ENCODE assay signal across 26 mouse cellular contexts in genomic region chr14:54967874-54968273, GRCm38 (mm10). TPM values are rescaled to one million over a fixed set of nuclear protein-coding genes. Genes with fewer than 3 reads are reported as not detected.
A peak's percentile ranks its signal among the peaks of the same experiment; 100 is the strongest.
DNase-seq lines count a peak whose midpoint lies in the region; ATAC-seq lines count a peak whose summit lies in the region.
"Had no signal": no experiment of that assay in that cellular context is flagged by ENCODE, and none has a peak within 500 bp of the region (broad histone marks: within the 10 kb centered on the region; RNA-seq: fewer than 3 reads in every experiment).

No protein-coding gene starts in this region.

- H3K4me3 ChIP-seq in heart, embryonic 11.5 days (ENCODE audit: low read depth, low read length): no peak overlapping the region
- no peak overlapping the region for H3K4me3 ChIP-seq in heart, embryonic 15.5 days
- no peak overlapping the region for H3K4me3 ChIP-seq in intestine, embryonic 15.5 days (replicated peaks)
- H3K4me3 ChIP-seq: embryonic facial prominence, embryonic 12.5 days; forebrain, embryonic 15.5 days had no signal

- peak; percentile 60 to 74 for DNase-seq in heart, adult 18-20 months
- DNase-seq in heart, postnatal 25 days (ENCODE audit: low spot score): no peak
- DNase-seq in heart, postnatal 4 days: peak; percentile 63
- DNase-seq in layer of hippocampus, postnatal 14 days (ENCODE audit: low spot score in 2 of 2): no peak
- DNase-seq: adrenal gland, postnatal 10 days; cerebellum, adult 11 months; cerebellum, adult 8-10 months; cerebellum, postnatal 25 days; gastrocnemius, postnatal 36 days; kidney, adult 2 months had no signal

- H3K36me3 ChIP-seq in heart, embryonic 11.5 days (ENCODE audit: control insufficient read depth, insufficient read depth, low read length): peaks cover under 1% of the 10 kb centered on the region; the same call in 1 of the 2 replicates
- peaks cover 22% of the 10 kb centered on the region for H3K36me3 ChIP-seq in heart, embryonic 15.5 days
- H3K36me3 ChIP-seq in intestine, embryonic 15.5 days: no peaks in the 10 kb centered on the region
- H3K36me3 ChIP-seq: embryonic facial prominence, embryonic 12.5 days; forebrain, embryonic 15.5 days had no signal

- ATAC-seq in heart, embryonic 11.5 days (replicated peaks; ENCODE audit: insufficient number of reproducible peaks, low FRiP score, low TSS enrichment): 0 out of 2 replicates have a peak, but pooled peaks have one; percentile 5
- ATAC-seq in heart, embryonic 15.5 days (replicated peaks; ENCODE audit: insufficient number of reproducible peaks, insufficient read depth, low FRiP score, low read depth): peak; percentile 7; the same call in 1 of the 2 replicates
- ATAC-seq in megakaryocyte-erythroid progenitor cell, adult 5-6 weeks (replicated peaks; ENCODE audit: low FRiP score, low TSS enrichment, poor library complexity, severe bottlenecking): no peak
- ATAC-seq in intestine, embryonic 15.5 days: no peak
- ATAC-seq: forebrain, embryonic 15.5 days; intestine, embryonic 16.5 days had no signal

- H3K4me2 ChIP-seq in heart, embryonic 11.5 days: peak overlapping the region; percentile 25
- peak overlapping the region; percentile 56 for H3K4me2 ChIP-seq in heart, embryonic 15.5 days
- H3K4me2 ChIP-seq in intestine, embryonic 15.5 days (replicated peaks): no peak overlapping the region
- H3K4me2 ChIP-seq: embryonic facial prominence, embryonic 12.5 days; forebrain, embryonic 15.5 days; hindbrain, embryonic 14.5 days had no signal

- peak overlapping the region; percentile 95 for H3K27ac ChIP-seq in heart, embryonic 11.5 days (ENCODE audit: low read depth, low read length)
- H3K27ac ChIP-seq in heart, embryonic 15.5 days: peak overlapping the region; percentile 90
- no peak overlapping the region for H3K27ac ChIP-seq in intestine, embryonic 15.5 days
- H3K27ac ChIP-seq: embryonic facial prominence, embryonic 12.5 days; forebrain, embryonic 15.5 days; hindbrain, embryonic 14.5 days had no signal

- peak overlapping the region; percentile 50; the same call in 1 of the 2 replicates for H3K9ac ChIP-seq in heart, embryonic 11.5 days (ENCODE audit: low read depth, low read length)
- peak overlapping the region; percentile 32 for H3K9ac ChIP-seq in heart, embryonic 15.5 days
- no peak overlapping the region for H3K9ac ChIP-seq in intestine, embryonic 15.5 days
- H3K9ac ChIP-seq: embryonic facial prominence, embryonic 12.5 days; forebrain, embryonic 15.5 days; hindbrain, embryonic 14.5 days had no signal

- H3K4me1 ChIP-seq in heart, embryonic 11.5 days (ENCODE audit: control insufficient read depth, insufficient read depth, low read length): peaks cover 23% of the 10 kb centered on the region
- peaks cover 40% of the 10 kb centered on the region for H3K4me1 ChIP-seq in heart, embryonic 15.5 days (replicated peaks)
- H3K4me1 ChIP-seq in intestine, embryonic 15.5 days (replicated peaks): no peaks in the 10 kb centered on the region
- H3K4me1 ChIP-seq: embryonic facial prominence, embryonic 12.5 days; forebrain, embryonic 15.5 days had no signal

- WGBS in heart, embryonic 11.5 days (ENCODE audit: insufficient replicate concordance): 48% methylated on average over 3 of the region's 3 CpGs
- 42% methylated on average over 3 of the region's 3 CpGs for WGBS in heart, embryonic 15.5 days
- WGBS in intestine, embryonic 15.5 days: 91% methylated on average over 3 of the region's 3 CpGs

- H3K27me3 ChIP-seq in heart, embryonic 11.5 days (ENCODE audit: control insufficient read depth, insufficient read depth, low read length): no peaks in the 10 kb centered on the region; the same call in 1 of the 2 replicates
- no peaks in the 10 kb centered on the region for H3K27me3 ChIP-seq in heart, embryonic 15.5 days
- no peaks in the 10 kb centered on the region for H3K27me3 ChIP-seq in intestine, embryonic 15.5 days (replicated peaks)
- H3K27me3 ChIP-seq: embryonic facial prominence, embryonic 12.5 days; forebrain, embryonic 15.5 days had no signal

- H3K9me3 ChIP-seq in heart, embryonic 11.5 days (replicated peaks; ENCODE audit: control insufficient read depth, low read length): no peaks in the 10 kb centered on the region
- H3K9me3 ChIP-seq in heart, embryonic 15.5 days (replicated peaks): no peaks in the 10 kb centered on the region
- H3K9me3 ChIP-seq in intestine, embryonic 15.5 days: no peaks in the 10 kb centered on the region
- H3K9me3 ChIP-seq: embryonic facial prominence, embryonic 12.5 days; forebrain, embryonic 15.5 days had no signal

- intact Hi-C loops in heart, postnatal 25 days (cut with DNase I): no loop called here

RNA-seq across cellular contexts. Expression of gene Myh6, which starts 1.1 kb away (rescaled TPM):
- total RNA-seq in heart, adult 18-20 months (2021): over 10,000 TPM; 21,244 to 21,975 TPM
- over 10,000 TPM; 23,221 to 24,394 TPM for total RNA-seq in heart, postnatal 25 days (2021)
- polyA plus RNA-seq in heart, embryonic 11.5 days (2014; fragmentation: Nextera tagmentation; extraction: Ambion mirVana): 2,306 and 2,903 TPM in 2 replicates
- 2,004 and 2,041 TPM in 2 replicates for polyA plus RNA-seq in heart, embryonic 15.5 days (2015; fragmentation: Nextera tagmentation; extraction: Ambion mirVana)
- over 10,000 TPM; 15,879 to 17,172 TPM for total RNA-seq in heart, postnatal 4 days (2021)
- total RNA-seq in layer of hippocampus, postnatal 14 days (2021): 1 to 10 TPM; 2.0 to 2.8 TPM
- not detected in 2 replicates for total RNA-seq in megakaryocyte-erythroid progenitor cell, adult 5-6 weeks (2014; fragmentation: Nextera tagmentation)
- not detected in 2 replicates for total RNA-seq in megakaryocyte-erythroid progenitor cell, adult 5-6 weeks (2017)
- polyA plus RNA-seq in intestine, embryonic 15.5 days (2015; fragmentation: Nextera tagmentation; extraction: Ambion mirVana): 0.27 and 0.44 TPM in 2 replicates
- total RNA-seq: hematopoietic stem cell, adult 5-6 weeks; MEL had no signal
- polyA plus RNA-seq: forebrain, embryonic 11.5 days had no signal

RNA-seq across cellular contexts. Expression of gene Gm17428, which starts 8.9 kb away (rescaled TPM):
- total RNA-seq in heart, adult 18-20 months (2021): not detected
- total RNA-seq in heart, postnatal 25 days (2021): not detected
- polyA plus RNA-seq in heart, embryonic 11.5 days (2014; fragmentation: Nextera tagmentation; extraction: Ambion mirVana): not detected in 2 replicates
- not detected in 2 replicates for polyA plus RNA-seq in heart, embryonic 15.5 days (2015; fragmentation: Nextera tagmentation; extraction: Ambion mirVana)
- total RNA-seq in heart, postnatal 4 days (2021): not detected
- total RNA-seq in layer of hippocampus, postnatal 14 days (2021): not detected
- total RNA-seq in megakaryocyte-erythroid progenitor cell, adult 5-6 weeks (2014; fragmentation: Nextera tagmentation): not detected in 2 replicates
- not detected in 2 replicates for total RNA-seq in megakaryocyte-erythroid progenitor cell, adult 5-6 weeks (2017)
- polyA plus RNA-seq in intestine, embryonic 15.5 days (2015; fragmentation: Nextera tagmentation; extraction: Ambion mirVana): not detected in 2 replicates
- total RNA-seq: adrenal gland, postnatal 10 days; adrenal gland, postnatal 4 days; gastrocnemius, adult 8-10 months; gastrocnemius, postnatal 36 days; hematopoietic stem cell, adult 5-6 weeks; MEL had no signal
- polyA plus RNA-seq: brain, embryonic 14.5 days; C2C12; cortical plate, adult 2 months; embryonic facial prominence, embryonic 12.5 days; forebrain, embryonic 11.5 days; forebrain, embryonic 15.5 days; hindbrain, embryonic 14.5 days; intestine, embryonic 16.5 days; kidney, adult 2 months had no signal

RNA-seq across cellular contexts. Expression of gene Myh7, which starts 26.6 kb away (rescaled TPM):
- 1,000 to 10,000 TPM; 1,849 to 2,242 TPM for total RNA-seq in heart, adult 18-20 months (2021)
- total RNA-seq in heart, postnatal 25 days (2021): 1,000 to 10,000 TPM; 2,164 to 2,361 TPM
- 3,446 and 4,122 TPM in 2 replicates for polyA plus RNA-seq in heart, embryonic 11.5 days (2014; fragmentation: Nextera tagmentation; extraction: Ambion mirVana)
- 4,763 and 4,914 TPM in 2 replicates for polyA plus RNA-seq in heart, embryonic 15.5 days (2015; fragmentation: Nextera tagmentation; extraction: Ambion mirVana)
- total RNA-seq in heart, postnatal 4 days (2021): 1,000 to 10,000 TPM; 1,764 to 1,922 TPM
- total RNA-seq in layer of hippocampus, postnatal 14 days (2021): 1 to 10 TPM; 4.0 to 5.4 TPM
- not detected in 2 replicates for total RNA-seq in megakaryocyte-erythroid progenitor cell, adult 5-6 weeks (2014; fragmentation: Nextera tagmentation)
- total RNA-seq in megakaryocyte-erythroid progenitor cell, adult 5-6 weeks (2017): not detected in 2 replicates
- polyA plus RNA-seq in intestine, embryonic 15.5 days (2015; fragmentation: Nextera tagmentation; extraction: Ambion mirVana): 0.83 and 1.6 TPM in 2 replicates
- total RNA-seq: hematopoietic stem cell, adult 5-6 weeks; MEL had no signal

RNA-seq across cellular contexts. Expression of gene Cmtm5, which starts 31.8 kb away (rescaled TPM):
- under 1 TPM in 1 of 2 experiments, not detected in 1; 0.44 TPM for total RNA-seq in heart, adult 18-20 months (2021)
- total RNA-seq in heart, postnatal 25 days (2021): under 1 TPM; 0.29 to 0.36 TPM
- polyA plus RNA-seq in heart, embryonic 11.5 days (2014; fragmentation: Nextera tagmentation; extraction: Ambion mirVana): 0.49 and 0.90 TPM in 2 replicates
- polyA plus RNA-seq in heart, embryonic 15.5 days (2015; fragmentation: Nextera tagmentation; extraction: Ambion mirVana): 0.74 and 2.4 TPM in 2 replicates
- under 1 TPM in 1 of 2 experiments, not detected in 1; 0.33 TPM for total RNA-seq in heart, postnatal 4 days (2021)
- 10 to 100 TPM; 57.9 to 58.0 TPM for total RNA-seq in layer of hippocampus, postnatal 14 days (2021)
- total RNA-seq in megakaryocyte-erythroid progenitor cell, adult 5-6 weeks (2014; fragmentation: Nextera tagmentation): not detected in 2 replicates
- total RNA-seq in megakaryocyte-erythroid progenitor cell, adult 5-6 weeks (2017): not detected in 2 replicates
- polyA plus RNA-seq in intestine, embryonic 15.5 days (2015; fragmentation: Nextera tagmentation; extraction: Ambion mirVana): 2.2 and 2.3 TPM in 2 replicates
- total RNA-seq: gastrocnemius, adult 8-10 months; hematopoietic stem cell, adult 5-6 weeks; MEL had no signal
- polyA plus RNA-seq: C2C12 had no signal

RNA-seq across cellular contexts. Expression of gene Il25, which starts 35.4 kb away (rescaled TPM):
- total RNA-seq in heart, adult 18-20 months (2021): not detected
- not detected for total RNA-seq in heart, postnatal 25 days (2021)
- polyA plus RNA-seq in heart, embryonic 11.5 days (2014; fragmentation: Nextera tagmentation; extraction: Ambion mirVana): not detected in 2 replicates
- polyA plus RNA-seq in heart, embryonic 15.5 days (2015; fragmentation: Nextera tagmentation; extraction: Ambion mirVana): not detected in 2 replicates
- not detected for total RNA-seq in heart, postnatal 4 days (2021)
- not detected for total RNA-seq in layer of hippocampus, postnatal 14 days (2021)
- not detected in 2 replicates for total RNA-seq in megakaryocyte-erythroid progenitor cell, adult 5-6 weeks (2014; fragmentation: Nextera tagmentation)
- not detected in 2 replicates for total RNA-seq in megakaryocyte-erythroid progenitor cell, adult 5-6 weeks (2017)
- polyA plus RNA-seq in intestine, embryonic 15.5 days (2015; fragmentation: Nextera tagmentation; extraction: Ambion mirVana): not detected in 2 replicates
- total RNA-seq: adrenal gland, postnatal 10 days; adrenal gland, postnatal 4 days; gastrocnemius, adult 8-10 months; gastrocnemius, postnatal 36 days; hematopoietic stem cell, adult 5-6 weeks; MEL had no signal
- polyA plus RNA-seq: C2C12; forebrain, embryonic 11.5 days; intestine, embryonic 16.5 days; kidney, adult 2 months had no signal

Comparison
In these comparisons a context has a peak if more than half of its experiments do, and no peak if none do; other contexts are left out.
1. DNase-seq: peak in heart, adult 18-20 months (2 of 2) and heart, postnatal 4 days (single experiment); none in heart, postnatal 25 days (single experiment) and layer of hippocampus, postnatal 14 days (0 of 2).
2. ATAC-seq: peak in heart, embryonic 11.5 days (single experiment) and heart, embryonic 15.5 days (single experiment); none in megakaryocyte-erythroid progenitor cell, adult 5-6 weeks (single experiment) and intestine, embryonic 15.5 days (single experiment).
3. RNA of gene Myh6, which starts 1.1 kb away (total RNA-seq): 23,221 to 24,394 TPM in heart, postnatal 25 days, 21,244 to 21,975 TPM in heart, adult 18-20 months and 15,879 to 17,172 TPM in heart, postnatal 4 days; 2.0 to 2.8 TPM in layer of hippocampus, postnatal 14 days and not detected in megakaryocyte-erythroid progenitor cell, adult 5-6 weeks; every median in the first group is over 1,000 times any median in the second.
4. RNA of gene Myh7, which starts 26.6 kb away (total RNA-seq): 2,164 to 2,361 TPM in heart, postnatal 25 days, 1,849 to 2,242 TPM in heart, adult 18-20 months and 1,764 to 1,922 TPM in heart, postnatal 4 days; 4.0 to 5.4 TPM in layer of hippocampus, postnatal 14 days and not detected in megakaryocyte-erythroid progenitor cell, adult 5-6 weeks; every median in the first group is over 100 times any median in the second.